Mouse (Mus musculus) limb, embryonic 14.5 days (tissue): ENCODE data around the gene Egln2. TPM values are rescaled to one million over a fixed set of nuclear protein-coding genes. Genes with fewer than 3 reads are reported as not detected.
A peak's percentile ranks its signal among the peaks of the same experiment; 100 is the strongest.

Experiments used
- ATAC-seq: fragments of 200-750 bp; cut with Nextera tagmentation; 2 replicates; pipeline ENCODE4 v1.8.0; 2017; ENCODE audit warnings: low read depth, moderate number of reproducible peaks, moderate TSS enrichment; ENCODE audit not compliant: low FRiP score
- DNase-seq: peaks from one replicate; pipeline ENCODE4 v3.0.0-alpha.2; 2015; ENCODE audit warnings: low spot score
- H3K27ac ChIP-seq: fragments of 300-500 bp; sonication (generic); replicated peaks from 2 replicates; pipeline ENCODE4 v1.5.1; 2014; ENCODE audit warnings: low read depth, mild to moderate bottlenecking, low read length, moderate library complexity, mixed read lengths
- H3K27me3 ChIP-seq: fragments of 300-500 bp; sonication (generic); 2 replicates; pipeline ENCODE4 v1.6.1; 2014; ENCODE audit warnings: low read length, mixed read lengths; ENCODE audit not compliant: control insufficient read depth, insufficient read depth
- H3K36me3 ChIP-seq: fragments of 300-500 bp; sonication (generic); 2 replicates; pipeline ENCODE4 v1.6.1; 2014; ENCODE audit warnings: mild to moderate bottlenecking, low read length, moderate library complexity, mixed read lengths; ENCODE audit not compliant: control insufficient read depth, insufficient read depth
- H3K4me1 ChIP-seq: fragments of 300-500 bp; sonication (generic); 2 replicates; pipeline ENCODE4 v1.6.1; 2014; ENCODE audit warnings: antibody characterized with exemption, low read length, mixed read lengths; ENCODE audit not compliant: control insufficient read depth, insufficient read depth
- H3K4me2 ChIP-seq: fragments of 300-500 bp; sonication (generic); replicated peaks from 2 replicates; pipeline ENCODE4 v1.6.1; 2014; ENCODE audit warnings: low read depth, mild to moderate bottlenecking, low read length, moderate library complexity; ENCODE audit not compliant: severe bottlenecking
- H3K4me3 ChIP-seq: fragments of 300-500 bp; sonication (generic); replicated peaks from 2 replicates; pipeline ENCODE4 v1.5.1; 2014; ENCODE audit warnings: low read length
- H3K9ac ChIP-seq: fragments of 300-500 bp; sonication (generic); 2 replicates; pipeline ENCODE4 v1.6.1; 2014; ENCODE audit warnings: mild to moderate bottlenecking, low read depth, low read length, moderate library complexity; ENCODE audit not compliant: severe bottlenecking
- H3K9me3 ChIP-seq: fragments of 300-500 bp; sonication (generic); 2 replicates; pipeline ENCODE4 v1.6.1; 2016; ENCODE audit warnings: low read length; ENCODE audit not compliant: control insufficient read depth
- POLR2A ChIP-seq: fragments of 200-500 bp; IDR thresholded peaks from 2 replicates; pipeline ENCODE4 v1.8.0; 2012; ENCODE audit warnings: inconsistent platforms, mild to moderate bottlenecking, moderate library complexity, borderline replicate concordance; ENCODE audit not compliant: insufficient read depth, insufficient read length; ENCODE audit errors: extremely low read depth
- WGBS: fragments of 180-500 bp; shearing (Covaris S2); extraction: QIAGEN DNeasy Blood & Tissue Kit; methylation state at CpG from one replicate; pipeline ENCODE4 v1.1.7; 2014; 5-methylcytosine and 5-hydroxymethylcytosine counted together
- polyA plus RNA-seq, 2 experiments: library from polyadenylated mRNA; depleted of rRNA in 1 of 2; stranded (reverse) in 1 of 2; unstranded in 1 of 2; fragments of >200 nt; fragmentation: Nextera tagmentation in 1 of 2; extraction: Ambion mirVana in 1 of 2; gene quantifications; 2 replicates each; pipeline versions ENCODE4 v1.2.1 to v1.2.3; 2012 to 2014

Egln2 gene
- polyA plus RNA-seq, 2 experiments = 41.9 to 88.3 TPM

DNA sequence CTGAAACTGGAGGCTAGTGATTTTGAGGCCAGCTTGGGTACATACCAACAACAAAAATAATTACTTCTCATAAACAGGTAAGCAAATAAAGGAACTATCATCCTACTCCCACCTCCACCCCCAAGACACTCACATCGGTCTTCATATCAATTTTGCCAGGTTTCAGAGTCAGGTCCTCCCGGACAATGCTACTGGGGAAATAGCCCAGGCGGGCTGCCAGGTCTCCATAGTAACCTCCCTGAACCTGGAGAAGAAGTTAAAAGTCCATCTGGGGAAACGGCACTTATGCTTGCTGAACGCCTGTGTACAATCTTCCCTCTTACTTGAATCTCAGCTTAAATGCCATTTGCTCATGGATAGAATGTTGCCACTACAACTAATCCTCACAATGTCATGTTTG lies 13.4 kb upstream of the Egln2 start:
- no peak for ATAC-seq
- WGBS = 56% methylated on average over 5 of the region's 5 CpGs
- Histone ChIP-seq H3K4me1 (peaks cover 14% of the 10 kb centered on the region), H3K36me3 (peaks cover 18% of the 10 kb centered on the region), H3K9me3 (no peaks in the 10 kb centered on the region), H3K27ac (peak overlapping the region; percentile 90), H3K4me3 (peak overlapping the region; percentile 63), H3K9ac (peak overlapping the region; percentile 52), H3K4me2 (peak overlapping the region; percentile 56), H3K27me3 (no peaks in the 10 kb centered on the region)
- TF ChIP-seq POLR2A = no peak
- peak; percentile 57 for DNase-seq

GRCm38 (mm10) chr7:27179217-27179918 lies 12.8 kb upstream of the Egln2 start:
- no peak for TF ChIP-seq POLR2A
- Histone ChIP-seq H3K9me3 (no peaks in the 10 kb centered on the region), H3K4me2 (peak overlapping the region; percentile 56), H3K36me3 (peaks cover 12% of the 10 kb centered on the region), H3K27ac (peak overlapping the region; percentile 90), H3K27me3 (no peaks in the 10 kb centered on the region), H3K4me1 (peaks cover 14% of the 10 kb centered on the region), H3K9ac (peak overlapping the region; percentile 52), H3K4me3 (peak overlapping the region; percentile 63)
- ATAC-seq = no peak
- 42% methylated on average over 16 of the region's 16 CpGs for WGBS
- DNase-seq = no peak

- DNase-seq (peak; percentile 99), ATAC-seq (peak; percentile 97)
- 0% methylated on average over 52 of the region's 53 CpGs for WGBS
- H3K27ac ChIP-seq = peak within 1 kb of the TSS; percentile 90
- peak within 1 kb of the TSS; percentile 58 for H3K4me2 ChIP-seq
- peaks cover 14% of the 10 kb centered on the region for H3K4me1 ChIP-seq
- no peaks in the 10 kb centered on the region for H3K9me3 ChIP-seq
- no peak for TF ChIP-seq POLR2A
- no peaks in the 10 kb centered on the region for H3K27me3 ChIP-seq
- peak within 1 kb of the TSS; percentile 56 for H3K9ac ChIP-seq
- peak within 1 kb of the TSS; percentile 63 for H3K4me3 ChIP-seq
- H3K36me3 ChIP-seq = peaks cover 13% of the 10 kb centered on the region; the same call in 1 of the 2 replicates
Observed at GRCm38 (mm10) chr7:27178324-27179216, 12.0 kb upstream of the Egln2 start, which contains the start of gene Rab4b. Gene Rab4b (minus strand): TSS chr7:27178896.

GRCm38 (mm10) chr7:27177942-27178323 lies 11.3 kb upstream of the Egln2 start:
- H3K27ac ChIP-seq = peak overlapping the region; percentile 90
- peaks cover 14% of the 10 kb centered on the region for H3K4me1 ChIP-seq
- no peak for TF ChIP-seq POLR2A
- H3K36me3 ChIP-seq = peaks cover 17% of the 10 kb centered on the region
- H3K4me3 ChIP-seq = peak overlapping the region; percentile 63
- WGBS = 21% methylated on average over 4 of the region's 4 CpGs
- no peaks in the 10 kb centered on the region for H3K27me3 ChIP-seq
- H3K9ac ChIP-seq = peak overlapping the region; percentile 56
- no peaks in the 10 kb centered on the region for H3K9me3 ChIP-seq
- peak overlapping the region; percentile 58 for H3K4me2 ChIP-seq
- ATAC-seq = no peak
- DNase-seq = no peak

GRCm38 (mm10) chr7:27174896-27175295 lies 8.3 kb upstream of the Egln2 start:
- no peak for TF ChIP-seq POLR2A

More at GRCm38 (mm10) chr7:27174896-27175295, 8.3 kb upstream of the Egln2 start:
- DNase-seq (no peak), ATAC-seq (no peak)
- Histone ChIP-seq H3K27me3 (no peaks in the 10 kb centered on the region), H3K4me3 (no peak overlapping the region), H3K36me3 (peaks cover 47% of the 10 kb centered on the region), H3K9me3 (no peaks in the 10 kb centered on the region), H3K27ac (no peak overlapping the region), H3K4me2 (no peak overlapping the region), H3K4me1 (peaks cover 13% of the 10 kb centered on the region), H3K9ac (no peak overlapping the region)
- 96% methylated on average over 7 of the region's 7 CpGs for WGBS
